Mouse (Mus musculus): ENCODE measurements around the gene Pola2.

- TF ChIP-seq CTCF (IDR thresholded peaks at IDR 0.05; ENCODE audit: borderline replicate concordance, extremely low read depth, insufficient read depth, insufficient read length): no peak
- no peak for TF ChIP-seq POLR2A (IDR thresholded peaks at IDR 0.05; ENCODE audit: borderline replicate concordance, extremely low read depth, insufficient read depth, insufficient read length, poor library complexity, severe bottlenecking)
Measured at GRCm38 (mm10) chr19:6005541-6005940, 41.5 kb upstream of the Pola2 start.

Measured in brain, embryonic 14.5 days (tissue).